Mouse (Mus musculus) MEL (cell line): ENCODE measurements at regions not wholly inside any gene's neighbourhood (a gene's known extent, or its start where the extent isn't known, plus 50 kb on each side); places are given as distances from the start of the nearest gene placed in this dataset.

Experiments used
- CHD2 ChIP-seq: IDR thresholded peaks from 2 replicates; pipeline ENCODE4 v1.6.1; 2011; ENCODE audit warnings: low read length, improper control_type of control experiment
- CTCF ChIP-seq, 3 experiments: IDR thresholded peaks in 2 of 3; conservative IDR thresholded peaks in 1 of 3; 2 replicates each; pipeline ENCODE4 v1.5.1; 2011 to 2012; ENCODE audit warnings: low read length in 3 of 3, low read depth in 2 of 3, mild to moderate bottlenecking in 2 of 3, improper control_type of control experiment in 1 of 3, inconsistent platforms in 1 of 3, mixed read lengths in 1 of 3, moderate library complexity in 1 of 3; ENCODE audit not compliant: control insufficient read depth in 1 of 3, insufficient read depth in 1 of 3, poor library complexity in 1 of 3, severe bottlenecking in 1 of 3
- POLR2AphosphoS5 ChIP-seq: IDR thresholded peaks from 2 replicates; pipeline ENCODE4 v1.6.1; 2012; ENCODE audit warnings: low read depth, borderline replicate concordance, mild to moderate bottlenecking, inconsistent platforms, low read length, moderate library complexity, mixed read lengths
- SIN3A ChIP-seq: IDR thresholded peaks from 2 replicates; pipeline ENCODE4 v1.6.1; 2012; ENCODE audit warnings: low read length, improper control_type of control experiment, inconsistent platforms
- SMC3 ChIP-seq: IDR thresholded peaks from 2 replicates; pipeline ENCODE4 v1.6.1; 2011; ENCODE audit warnings: low read depth, low read length, improper control_type of control experiment
- TCF12 ChIP-seq: IDR thresholded peaks from 2 replicates; pipeline ENCODE4 v1.6.1; 2014; ENCODE audit warnings: low read depth, mild to moderate bottlenecking, inconsistent platforms, low read length, improper control_type of control experiment, moderate library complexity
- ZKSCAN1 ChIP-seq: IDR thresholded peaks from 2 replicates; pipeline ENCODE4 v1.6.1; 2012; ENCODE audit warnings: low read depth, mild to moderate bottlenecking, inconsistent platforms, low read length, improper control_type of control experiment, moderate library complexity

GRCm38 (mm10) chr1:98714307-98714706, 293.4 kb downstream of the Slco6d1 start:
- TF ChIP-seq ZKSCAN1 (no peak), POLR2AphosphoS5 (no peak), CHD2 (no peak), CTCF (IDR thresholded peaks at IDR 0.05 in 2 of 3, conservative IDR thresholded peaks at IDR 0.05 in 1 of 3; ENCODE audit: control insufficient read depth in 1 of 3, insufficient read depth in 1 of 3, low read depth in 2 of 3, low read length in 3 of 3, poor library complexity in 1 of 3, severe bottlenecking in 1 of 3) (no peak), SIN3A (no peak), SMC3 (no peak), TCF12 (no peak)
